Mouse (Mus musculus) c-Kit-positive CD71-positive TER-119-negative erythroid progenitor cells, embryonic 14.5 days (primary cell): ENCODE data around the gene Rab11fip4.

Experiments
- DNase-seq: peaks from one replicate; pipeline ENCODE4 v3.0.0-alpha.2; 2013; ENCODE audit warnings: low read depth

The Rab11fip4 gene

DNA sequence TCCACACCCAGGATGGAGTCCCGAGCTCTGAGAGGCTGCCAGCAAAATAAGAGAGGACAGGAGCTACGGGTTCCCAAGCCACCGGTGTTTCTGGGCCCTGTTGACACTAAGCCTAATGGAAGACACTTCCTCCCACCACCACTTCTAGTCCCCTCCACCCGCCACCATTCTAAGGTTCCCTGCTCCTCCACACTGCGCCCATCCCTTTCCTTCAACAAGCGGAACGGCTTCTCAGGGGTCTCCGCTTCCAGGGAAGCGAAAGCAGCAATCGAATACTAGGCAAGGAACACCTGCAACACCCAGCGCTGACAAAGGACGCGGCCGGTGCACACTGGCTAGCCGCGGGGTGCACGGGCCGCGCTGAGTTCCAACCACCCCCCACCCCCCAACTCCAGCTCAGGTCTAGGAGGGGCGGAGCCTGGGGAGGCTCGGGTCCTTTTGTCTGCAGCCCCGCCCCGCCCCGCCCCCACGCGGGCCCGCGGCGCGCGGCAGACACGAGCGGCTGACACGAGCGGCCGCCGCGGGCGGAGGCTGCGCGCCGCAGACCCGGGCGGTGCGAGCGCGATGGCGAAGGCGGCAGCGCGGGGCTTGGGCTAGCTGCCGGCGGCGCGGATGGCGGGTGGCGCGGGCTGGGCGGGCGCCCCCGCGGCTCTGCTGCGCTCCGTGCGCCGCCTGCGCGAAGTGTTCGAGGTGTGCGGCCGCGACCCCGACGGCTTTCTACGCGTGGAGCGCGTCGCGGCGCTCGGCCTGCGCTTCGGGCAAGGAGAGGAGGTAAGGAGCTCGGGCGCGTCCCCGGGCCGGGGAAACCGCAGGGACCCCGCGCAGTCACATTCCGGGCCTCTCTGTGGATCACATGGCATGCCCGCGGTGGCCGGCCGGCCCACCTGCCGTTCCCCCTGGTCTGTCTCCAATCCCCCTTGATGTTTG, at the start of gene Rab11fip4:
Gene Rab11fip4, plus strand, starts transcription at position 549 of the 927 bp plus-strand sequence.
- DNase-seq = no peak

DNA sequence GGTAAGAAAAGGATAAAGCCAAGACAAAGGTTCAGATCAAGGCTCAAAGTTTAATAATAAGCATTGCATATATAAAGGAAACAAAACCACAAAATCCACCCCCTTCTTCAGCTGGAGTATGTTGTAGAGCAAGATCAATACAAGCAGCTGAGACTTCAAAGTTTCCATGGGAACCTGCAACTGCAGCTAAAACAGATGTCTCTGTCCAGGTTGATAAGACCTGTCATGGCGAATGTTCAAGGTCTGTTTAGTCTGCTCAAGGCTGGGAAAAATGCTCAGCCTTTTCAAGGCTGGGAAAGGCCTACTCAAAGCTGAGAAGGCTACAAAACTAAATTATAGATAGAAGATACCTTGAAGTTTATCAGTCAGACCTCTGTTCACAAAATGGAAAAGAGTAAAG, 38.4 kb upstream of the Rab11fip4 start:
- peak; percentile 54 for DNase-seq

DNA sequence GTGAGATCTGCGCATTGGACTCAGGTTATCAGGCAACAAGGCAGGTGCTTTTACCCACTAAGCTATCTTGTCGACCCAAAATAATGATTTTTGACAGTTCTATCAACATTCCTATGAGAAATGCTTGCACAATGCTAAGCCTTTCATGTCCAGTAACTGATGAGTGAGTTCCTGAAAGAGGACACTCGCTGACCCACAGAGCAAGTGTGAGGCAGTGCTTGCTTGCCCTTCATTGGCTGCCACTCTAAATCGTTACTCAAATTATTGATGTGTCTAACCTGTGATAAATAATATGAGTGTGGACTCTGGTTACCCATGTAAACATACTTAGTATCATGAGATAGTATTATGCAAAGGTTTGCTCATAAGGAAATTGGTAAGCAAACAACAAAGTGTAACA, 30.5 kb upstream of the Rab11fip4 start:
- no peak for DNase-seq

DNA sequence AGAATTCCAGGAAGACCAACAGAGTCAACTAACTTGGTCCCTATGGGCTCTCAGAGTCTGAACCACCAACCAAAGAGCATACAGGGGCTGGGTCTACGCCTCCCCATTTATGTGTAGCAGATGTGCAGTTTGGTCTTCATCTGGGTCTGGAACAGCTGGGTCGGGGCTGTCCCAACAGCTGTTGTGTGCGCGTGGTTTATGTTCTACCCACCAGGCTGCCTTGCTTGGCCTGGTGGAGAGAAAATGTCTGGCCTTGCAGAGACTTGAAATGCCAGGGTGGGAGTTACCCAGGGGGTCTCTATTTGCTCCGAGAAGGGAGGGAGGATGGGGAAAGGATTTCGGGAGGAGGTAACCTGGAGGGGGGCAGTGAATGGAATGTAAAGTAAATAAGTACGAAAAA, 27.5 kb upstream of the Rab11fip4 start:
- no peak for DNase-seq

DNA sequence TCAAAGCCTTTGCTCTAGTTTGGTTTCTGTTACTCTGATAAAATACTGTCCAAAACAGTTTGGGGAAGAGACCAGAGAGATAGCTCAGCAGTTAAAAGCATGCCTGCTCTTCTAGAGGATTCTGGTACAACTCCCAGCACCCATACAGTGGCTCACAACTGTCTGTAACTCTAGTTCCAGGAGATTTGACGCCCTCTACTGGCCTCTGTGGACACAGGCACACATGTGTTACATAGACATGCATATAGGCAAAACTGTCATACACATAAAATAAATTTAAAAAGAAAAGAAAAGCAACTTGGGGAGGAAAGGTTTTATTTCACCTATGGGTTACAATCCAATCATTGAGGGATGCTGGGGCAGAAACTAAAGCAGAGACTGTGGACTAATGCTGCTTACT, 24.1 kb upstream of the Rab11fip4 start:
- DNase-seq = no peak

DNA sequence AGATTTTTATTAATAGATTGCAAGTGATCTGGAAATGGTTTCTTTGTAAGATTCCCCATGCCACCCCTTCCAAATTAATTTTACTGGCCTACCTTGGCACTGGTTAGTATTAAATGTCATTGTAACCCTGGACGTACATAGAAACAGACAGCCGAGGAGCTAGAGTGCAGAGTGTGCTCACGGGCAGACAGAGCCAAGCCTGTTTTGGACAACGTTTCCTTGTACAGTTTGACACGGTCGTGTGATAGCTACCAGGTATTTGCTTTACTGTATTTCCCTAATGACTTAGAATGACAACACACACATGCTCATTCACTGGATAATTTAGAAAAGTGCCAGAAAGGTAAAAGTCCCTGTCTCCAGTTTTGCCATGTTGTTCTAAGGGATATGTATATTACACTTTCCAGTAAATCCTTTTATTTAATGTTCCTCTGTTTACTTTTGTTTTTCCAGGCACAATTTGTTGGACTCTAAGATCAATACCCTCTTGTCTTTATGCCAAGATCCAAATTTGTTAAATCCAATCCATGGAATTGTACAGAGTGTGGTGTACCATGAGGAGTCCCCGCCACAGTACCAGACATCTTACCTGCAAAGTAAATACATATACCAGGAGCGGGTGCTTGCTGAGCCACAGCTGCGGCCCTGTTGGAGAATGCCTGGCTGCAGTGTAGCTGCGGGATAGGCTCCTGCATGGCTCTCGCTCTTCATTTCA, 22.7 kb upstream of the Rab11fip4 start:
- DNase-seq = no peak

DNA sequence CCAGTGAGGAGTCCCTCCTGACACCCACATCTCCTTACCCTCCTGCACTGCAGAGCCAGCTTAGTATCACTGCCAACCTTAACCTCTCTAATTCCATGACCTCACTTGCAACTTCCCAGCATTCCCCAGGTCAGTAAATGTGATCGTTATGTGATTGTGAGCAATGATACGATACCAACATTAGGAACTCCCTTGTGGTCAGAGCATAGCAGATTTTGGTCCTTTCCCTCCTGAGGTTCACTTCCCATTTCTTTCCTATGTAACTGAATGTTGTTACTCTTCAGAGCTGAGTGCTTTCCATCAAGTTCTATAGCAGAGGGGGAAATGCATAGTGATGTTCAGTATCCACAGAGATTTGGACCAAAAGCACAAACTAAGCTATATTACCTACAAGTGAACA, 20.7 kb upstream of the Rab11fip4 start:
- DNase-seq = no peak

DNA sequence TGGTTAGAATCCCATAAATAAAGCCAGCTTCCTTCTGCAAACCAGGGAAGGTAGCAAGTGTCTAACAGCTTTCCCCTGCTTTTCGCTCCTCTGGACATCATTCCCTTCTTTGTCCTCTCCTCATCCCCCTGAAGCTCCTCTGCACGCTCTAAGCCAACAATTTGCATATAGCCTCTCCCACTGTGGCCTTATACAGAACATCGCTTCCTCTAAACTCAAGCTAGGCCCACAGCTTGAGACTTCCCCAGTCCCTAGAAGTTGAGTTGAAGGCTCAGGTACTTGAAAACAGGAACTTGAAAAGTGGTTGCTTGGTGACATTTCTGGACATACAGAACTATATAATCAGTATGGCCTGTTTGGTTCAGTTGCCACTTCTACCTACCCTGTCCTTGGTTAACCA, 17.2 kb upstream of the Rab11fip4 start:
- no peak for DNase-seq

DNA sequence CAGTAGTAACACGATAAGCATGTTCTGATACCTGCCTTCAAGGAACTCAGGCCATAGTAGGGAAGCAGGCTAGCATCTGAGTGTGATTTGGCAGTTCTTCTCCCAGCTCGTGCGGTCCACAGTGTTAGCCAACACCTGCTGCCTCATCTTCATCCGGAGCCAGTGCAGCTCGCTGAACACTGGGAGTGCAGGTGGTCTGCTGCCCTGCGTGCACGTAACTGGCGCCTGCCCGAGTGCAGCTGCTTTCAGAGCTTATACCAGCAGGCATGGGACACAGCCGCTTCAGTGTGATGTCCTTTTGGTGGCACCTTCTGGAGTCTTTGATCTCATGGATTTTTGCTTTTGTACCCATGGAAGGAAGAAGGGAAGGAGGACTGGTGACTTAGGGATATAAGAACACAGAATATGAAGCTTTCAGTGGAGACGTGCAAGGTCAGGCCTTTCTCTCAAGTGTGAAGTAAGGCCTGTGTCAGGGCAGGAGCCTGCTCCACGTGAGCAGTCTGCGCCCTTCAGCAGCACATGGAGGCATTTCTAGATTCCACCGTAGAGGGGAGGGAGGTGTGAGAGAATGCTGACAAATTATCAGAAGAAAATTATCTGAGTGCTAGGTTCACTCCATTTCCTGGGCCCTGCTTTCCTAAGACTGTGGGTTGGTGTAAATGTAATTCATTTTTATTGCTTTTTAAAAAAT, 15.5 kb upstream of the Rab11fip4 start:
- DNase-seq = no peak

DNA sequence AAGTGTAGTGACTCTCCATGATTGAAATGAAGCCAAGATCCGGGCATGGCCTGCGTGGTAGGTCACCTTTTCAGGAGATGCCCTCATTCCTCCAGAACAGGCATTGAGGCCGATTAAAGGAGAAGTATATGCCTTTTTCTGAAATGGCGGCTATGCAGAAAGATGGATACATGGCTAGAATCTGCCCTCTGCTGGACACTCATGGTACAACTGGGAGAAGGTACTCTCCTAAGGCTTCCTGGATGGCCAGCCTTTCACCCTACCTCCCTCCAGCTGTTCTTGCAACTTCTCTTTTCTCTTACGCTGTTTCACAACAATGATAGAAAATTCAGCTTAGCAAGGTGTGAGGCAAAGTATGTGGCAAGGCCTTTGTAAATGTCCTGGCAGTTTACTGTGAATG, 13.3 kb upstream of the Rab11fip4 start:
- DNase-seq = peak; percentile 70

DNA sequence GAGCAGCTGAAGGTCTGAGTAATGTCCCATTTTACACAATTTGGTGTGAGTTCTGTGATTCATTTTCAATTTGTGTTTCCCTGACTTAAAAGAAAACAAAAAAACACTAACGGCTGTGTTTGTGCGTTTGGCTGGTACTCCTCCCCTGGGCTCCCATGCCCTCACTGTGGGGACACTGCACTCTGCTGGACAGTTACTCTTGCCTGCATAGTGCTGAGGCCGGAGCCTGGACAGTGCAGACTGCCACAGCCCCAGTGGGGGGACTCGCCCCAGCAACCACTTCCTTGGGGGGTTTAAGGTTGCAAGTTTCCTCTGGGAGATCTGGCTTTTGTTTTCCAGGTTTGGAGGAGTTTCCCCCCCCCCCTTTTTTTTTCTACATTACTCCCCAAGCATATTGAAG, 10.4 kb upstream of the Rab11fip4 start:
- no peak for DNase-seq

DNA sequence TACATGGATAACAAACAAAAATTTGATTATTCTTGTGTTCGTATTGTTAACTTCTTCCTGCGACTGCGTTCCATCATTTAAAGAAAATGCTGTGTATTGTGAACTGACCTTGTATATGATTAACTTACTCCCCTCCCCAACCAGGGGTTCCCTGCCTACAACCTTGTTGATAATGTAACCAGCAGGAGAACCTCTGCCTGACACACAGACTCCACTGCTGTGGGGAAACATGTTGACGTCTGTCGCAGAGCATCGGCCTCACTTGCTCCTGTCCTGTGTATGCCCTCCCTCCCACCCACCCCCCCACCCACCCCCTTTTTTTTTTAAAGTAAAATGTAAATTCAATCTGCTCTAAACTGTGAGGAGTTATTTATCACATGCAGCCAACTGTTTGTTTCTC, 9.8 kb upstream of the Rab11fip4 start:
- DNase-seq = no peak

DNA sequence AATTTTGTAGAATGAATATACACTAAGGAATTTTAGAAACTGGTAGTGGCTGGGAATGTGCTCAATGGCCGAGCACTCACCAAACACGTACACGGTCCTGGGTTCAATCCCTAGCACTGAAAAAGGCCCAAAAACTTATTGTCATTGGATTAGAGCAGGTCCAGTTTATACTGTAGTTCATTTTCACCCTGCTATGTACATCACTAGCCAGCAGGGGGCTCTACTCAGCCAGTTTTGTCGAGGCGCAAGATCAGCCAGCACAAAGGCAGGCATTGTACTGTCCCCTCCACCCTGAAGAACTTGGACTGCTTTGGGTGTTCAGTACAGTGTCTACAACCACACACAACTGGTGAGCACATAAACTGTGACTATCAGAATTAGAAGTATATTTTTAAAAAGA, 6.8 kb upstream of the Rab11fip4 start:
- peak; percentile 38 for DNase-seq

DNA sequence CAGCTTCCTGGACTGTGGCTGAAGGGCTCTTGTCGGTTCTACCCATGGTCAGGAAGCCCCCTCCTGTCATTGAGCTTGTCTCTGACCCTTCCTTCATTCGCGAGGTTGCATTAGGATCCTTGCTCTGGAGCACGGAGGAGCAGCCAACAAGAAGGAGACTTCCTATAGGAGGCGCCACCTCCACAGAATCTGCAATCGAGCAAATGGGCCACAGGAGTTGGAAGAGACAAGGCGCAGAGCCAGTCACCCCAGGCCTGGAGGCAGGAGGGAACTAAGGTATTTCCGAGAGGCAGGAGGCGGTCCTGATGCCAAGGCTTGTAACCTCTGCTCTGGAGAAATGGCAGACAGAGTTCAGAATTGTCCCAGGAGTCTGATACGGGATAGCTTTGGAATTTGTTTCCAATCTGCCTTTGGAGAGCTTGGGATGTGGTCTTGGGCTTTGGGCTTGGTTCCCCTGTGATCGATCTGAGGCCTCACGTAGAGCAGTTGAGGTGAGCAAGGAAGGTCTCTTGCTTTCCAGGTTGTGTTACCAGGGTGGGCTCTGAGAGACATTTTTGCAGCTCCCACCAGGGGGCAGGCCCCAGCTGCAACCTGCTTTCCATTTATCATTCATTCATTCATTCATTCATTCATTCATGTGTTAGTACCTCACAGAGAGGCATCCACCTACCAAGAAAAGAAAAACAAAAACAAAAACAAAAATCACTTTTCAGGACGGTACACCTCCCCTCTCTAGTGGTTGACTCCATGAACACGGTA, 1.5 kb upstream of the Rab11fip4 start:
- no peak for DNase-seq

DNA sequence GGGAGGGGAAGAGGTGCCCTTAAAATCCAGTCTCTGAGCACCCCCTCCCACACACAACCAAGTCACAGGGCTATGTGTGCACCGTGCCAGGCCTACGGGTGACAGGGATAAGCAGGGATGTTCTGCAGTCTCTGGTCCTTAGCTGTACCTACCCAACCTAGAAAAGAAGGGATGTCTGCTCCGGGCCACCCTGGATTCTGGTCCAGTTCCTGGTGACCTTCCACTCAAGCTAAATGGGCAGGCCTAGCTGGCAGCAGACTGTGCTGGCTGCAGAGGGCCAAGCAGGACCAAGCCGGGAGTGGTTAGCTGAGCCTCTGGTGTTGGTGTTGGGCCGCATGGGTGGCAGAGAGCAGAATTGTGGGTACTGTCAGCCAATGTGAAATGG, 571 bp downstream of the Rab11fip4 start:
- no peak for DNase-seq

DNA sequence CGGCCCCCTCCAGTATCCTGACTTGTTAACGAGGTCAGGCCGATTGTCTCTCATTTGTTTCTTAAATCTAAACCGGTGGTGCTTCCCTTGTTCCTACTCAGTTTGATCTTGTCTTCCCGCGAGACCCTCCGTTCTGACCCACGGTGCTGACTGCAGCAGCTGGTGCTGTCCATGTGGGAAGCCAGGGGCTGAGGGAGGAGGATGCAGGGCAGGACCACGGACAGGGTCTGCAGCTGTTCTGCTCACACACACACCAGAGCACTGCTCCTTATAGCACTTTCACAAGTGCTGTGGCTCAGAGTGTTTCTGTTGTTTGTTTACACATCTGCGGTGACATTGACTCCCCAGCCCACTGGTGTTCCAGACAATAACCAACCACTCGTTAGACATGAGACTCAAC, 2.5 kb downstream of the Rab11fip4 start:
- DNase-seq = no peak

DNA sequence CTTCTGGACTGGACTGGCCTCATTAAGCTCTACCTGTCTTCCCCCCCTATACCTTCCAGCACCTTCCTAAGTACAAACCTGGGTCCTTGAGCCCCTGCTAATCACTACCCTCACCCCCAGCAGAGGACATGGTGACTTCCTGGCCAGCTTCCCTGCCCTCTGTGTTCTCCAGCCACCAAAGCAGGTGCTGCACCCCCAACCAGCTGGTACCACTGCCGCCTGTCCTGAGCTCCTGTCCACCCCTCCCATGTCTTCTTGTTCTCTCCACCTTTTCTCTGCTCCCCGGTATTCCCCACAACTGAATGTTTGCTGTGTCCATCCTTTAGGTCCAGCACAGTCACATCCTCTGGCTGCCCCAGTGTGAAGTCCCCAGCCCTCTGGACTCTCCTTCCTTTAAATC, 19.4 kb downstream of the Rab11fip4 start:
- DNase-seq = no peak

DNA sequence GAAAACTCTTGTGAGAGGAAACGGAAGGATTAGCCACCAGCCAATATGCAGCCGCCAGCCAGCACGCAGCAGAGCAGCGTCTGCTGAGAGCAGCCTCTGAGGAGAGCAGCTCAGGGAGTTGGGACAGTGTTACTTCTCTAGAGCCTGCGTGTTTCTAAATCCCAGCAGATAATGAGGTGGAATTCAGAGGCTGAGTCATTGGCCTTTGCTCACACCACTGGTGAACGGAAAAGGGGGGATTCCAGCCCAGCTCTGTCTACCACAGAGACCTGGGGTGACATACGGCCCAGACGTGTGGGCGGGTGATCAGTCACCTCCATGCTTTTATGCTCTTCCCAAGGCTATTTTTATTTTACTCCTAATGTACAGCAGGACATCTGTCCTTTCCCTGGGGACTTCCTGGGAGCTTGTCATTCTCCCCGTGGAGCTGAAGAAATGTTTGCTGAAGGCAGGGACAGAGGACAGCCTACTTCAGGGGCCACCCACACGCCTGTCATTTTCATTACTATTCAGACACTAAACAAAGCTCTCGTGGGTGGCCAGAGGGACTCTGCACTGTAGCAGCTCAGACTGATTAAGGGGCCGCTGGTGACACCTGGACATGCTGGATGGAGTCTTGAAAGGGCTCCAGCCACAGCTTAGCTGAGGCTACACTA, 20.1 kb downstream of the Rab11fip4 start:
- DNase-seq = no peak

DNA sequence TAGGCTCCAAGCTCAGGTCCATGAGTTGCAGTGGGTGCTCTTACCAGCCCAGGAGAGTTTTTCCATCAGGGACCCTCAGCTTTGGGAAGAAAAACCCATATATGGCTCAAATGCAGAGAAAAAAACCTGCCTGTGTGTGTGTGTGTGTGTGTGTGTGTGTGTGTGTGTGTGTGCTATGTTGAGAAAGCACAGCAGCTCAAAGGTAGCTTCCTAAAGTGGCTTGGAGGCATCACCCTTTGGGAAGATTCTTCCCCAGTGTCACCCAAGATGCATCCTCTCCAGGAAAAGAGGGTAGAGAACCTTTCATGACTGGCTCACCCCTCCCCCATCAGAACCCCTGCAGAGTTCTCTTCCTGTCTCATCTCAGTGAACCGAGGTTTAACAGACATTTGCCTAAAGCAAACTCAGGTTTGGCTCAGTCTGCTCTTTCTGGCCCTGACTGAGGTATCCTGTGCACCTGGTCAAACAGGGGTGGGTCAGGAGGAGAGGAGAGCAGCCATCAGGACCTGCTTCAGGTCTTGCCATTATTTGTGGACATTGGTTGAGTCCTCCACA, 21.1 kb downstream of the Rab11fip4 start:
- DNase-seq = no peak

DNA sequence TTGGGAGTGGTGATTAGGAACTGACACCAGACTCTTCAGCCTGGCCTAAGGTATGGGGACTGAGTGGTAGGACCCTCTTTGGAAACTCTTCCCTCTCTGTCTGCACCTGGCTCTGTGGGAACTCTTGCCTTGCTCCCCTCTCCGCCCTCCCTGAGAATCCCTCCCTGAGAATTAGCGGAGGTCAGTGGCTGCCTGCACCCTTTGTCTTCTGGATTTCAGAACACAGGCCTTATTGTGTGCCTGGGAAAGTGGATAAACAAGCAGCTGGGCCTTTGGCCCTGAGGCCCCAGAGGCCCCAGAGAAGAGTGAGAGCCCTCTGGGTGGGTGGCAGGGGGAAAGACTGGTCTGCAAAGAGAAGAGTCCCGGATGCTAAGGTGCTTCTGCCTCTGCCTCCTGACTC, 22.1 kb downstream of the Rab11fip4 start:
- DNase-seq = no peak

DNA sequence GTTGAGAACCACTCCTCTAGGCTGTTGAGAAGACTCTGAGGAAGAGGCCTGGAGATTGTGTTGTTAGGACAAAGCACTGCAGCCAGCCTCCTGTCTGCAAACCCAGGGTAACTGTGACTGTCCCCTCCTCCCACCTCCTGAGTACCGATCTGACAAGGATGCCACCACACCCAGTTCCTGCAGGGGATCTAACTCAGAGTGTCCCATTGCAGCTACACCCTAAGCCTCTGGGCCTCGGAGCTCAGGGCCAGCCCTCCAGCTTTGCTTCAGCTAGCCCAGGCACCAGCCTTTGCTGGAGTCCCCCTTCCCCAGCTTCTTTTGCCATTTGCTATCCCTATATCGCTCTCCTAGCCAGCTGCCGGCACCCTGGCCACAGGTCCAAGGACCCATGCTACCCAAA, 22.7 kb downstream of the Rab11fip4 start:
- no peak for DNase-seq
